Mouse (Mus musculus): ENCODE results near the gene Mipep. TPM values are rescaled to one million over a fixed set of nuclear protein-coding genes. Genes with fewer than 3 reads are reported as not detected.

Gene Mipep
- polyA plus RNA-seq, 1 experiment from 2014 or later: 9.8 TPM

GRCm38 (mm10) chr14:60906421-60907374, 122.3 kb downstream of the Mipep start:
- H3K9ac ChIP-seq (ENCODE audit: low read length): no peak overlapping the region
- no peak overlapping the region; the same call in 1 of the 2 replicates for H3K27ac ChIP-seq (replicated peaks)
- no peaks in the 10 kb centered on the region for H3K36me3 ChIP-seq (ENCODE audit: control insufficient read depth, insufficient read depth, low read length)
- no peaks in the 10 kb centered on the region for H3K27me3 ChIP-seq (ENCODE audit: control insufficient read depth, insufficient read depth, low read length)
- ATAC-seq (ENCODE audit: low FRiP score, low TSS enrichment) (no peak), DNase-seq (ENCODE audit: low spot score) (no peak)
- no peaks in the 10 kb centered on the region for H3K9me3 ChIP-seq (ENCODE audit: control insufficient read depth, low read length)
- 56% methylated on average over 10 of the region's 10 CpGs for WGBS
- H3K4me1 ChIP-seq (replicated peaks; ENCODE audit: control insufficient read depth, insufficient read depth): no peaks in the 10 kb centered on the region
- TF ChIP-seq EP300 (optimal IDR thresholded peaks at IDR 0.05): no peak
- TF ChIP-seq CTCF (IDR thresholded peaks at IDR 0.05; ENCODE audit: low read depth): no peak
- H3K4me3 ChIP-seq (ENCODE audit: low read depth, low read length): no peak overlapping the region
- H3K4me2 ChIP-seq (replicated peaks; ENCODE audit: low read depth): no peak overlapping the region

DNA sequence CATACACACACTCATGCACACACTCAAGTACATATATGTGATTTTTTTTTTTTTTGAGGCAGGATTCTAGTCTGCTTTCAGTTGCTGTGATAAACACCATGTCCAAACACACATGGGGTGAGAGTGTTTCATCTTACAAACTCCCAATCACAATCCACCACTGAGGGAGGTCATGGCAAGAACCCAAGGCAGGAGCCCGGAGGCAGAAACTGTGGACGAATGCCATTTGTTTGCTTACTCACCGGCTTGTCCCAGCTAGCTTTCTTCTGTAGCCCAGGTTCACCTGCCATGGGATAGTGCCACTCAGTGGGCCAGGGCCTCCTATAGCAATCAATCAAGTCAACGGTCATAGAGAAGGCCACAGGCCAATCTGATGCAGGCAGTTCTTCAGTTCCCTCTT, 125.0 kb downstream of the Mipep start:
- 65% methylated on average over 4 of the region's 4 CpGs for WGBS
- H3K27ac ChIP-seq (replicated peaks): no peak overlapping the region
- ATAC-seq (ENCODE audit: low FRiP score, low TSS enrichment) (no peak), DNase-seq (ENCODE audit: low spot score) (no peak)
- TF ChIP-seq EP300 (optimal IDR thresholded peaks at IDR 0.05) (no peak), CTCF (IDR thresholded peaks at IDR 0.05; ENCODE audit: low read depth) (no peak)
- no peaks in the 10 kb centered on the region for H3K4me1 ChIP-seq (replicated peaks; ENCODE audit: control insufficient read depth, insufficient read depth)
- no peak overlapping the region for H3K9ac ChIP-seq (ENCODE audit: low read length)
- H3K36me3 ChIP-seq (ENCODE audit: control insufficient read depth, insufficient read depth, low read length): no peaks in the 10 kb centered on the region
- H3K4me3 ChIP-seq (ENCODE audit: low read depth, low read length): no peak overlapping the region
- no peaks in the 10 kb centered on the region for H3K9me3 ChIP-seq (ENCODE audit: control insufficient read depth, low read length)
- H3K4me2 ChIP-seq (replicated peaks; ENCODE audit: low read depth): no peak overlapping the region
- no peaks in the 10 kb centered on the region for H3K27me3 ChIP-seq (ENCODE audit: control insufficient read depth, insufficient read depth, low read length)

- no peaks in the 10 kb centered on the region for H3K9me3 ChIP-seq (ENCODE audit: control insufficient read depth, low read length)
- H3K4me1 ChIP-seq (replicated peaks; ENCODE audit: control insufficient read depth, insufficient read depth): no peaks in the 10 kb centered on the region
- DNase-seq (ENCODE audit: low spot score) (no peak), ATAC-seq (ENCODE audit: low FRiP score, low TSS enrichment) (no peak)
- no peaks in the 10 kb centered on the region for H3K36me3 ChIP-seq (ENCODE audit: control insufficient read depth, insufficient read depth, low read length)
- no peak overlapping the region for H3K9ac ChIP-seq (ENCODE audit: low read length)
- H3K27me3 ChIP-seq (ENCODE audit: control insufficient read depth, insufficient read depth, low read length): no peaks in the 10 kb centered on the region
- H3K27ac ChIP-seq (replicated peaks): no peak overlapping the region
- 86% methylated on average over 12 of the region's 12 CpGs for WGBS
- H3K4me3 ChIP-seq (ENCODE audit: low read depth, low read length): no peak overlapping the region
- H3K4me2 ChIP-seq (replicated peaks; ENCODE audit: low read depth): no peak overlapping the region
- TF ChIP-seq EP300 (optimal IDR thresholded peaks at IDR 0.05) (no peak), CTCF (IDR thresholded peaks at IDR 0.05; ENCODE audit: low read depth) (no peak)
Measured at GRCm38 (mm10) chr14:60910506-60911444, 126.4 kb downstream of the Mipep start.

- no peak overlapping the region for H3K27ac ChIP-seq (replicated peaks)
- TF ChIP-seq EP300 (optimal IDR thresholded peaks at IDR 0.05): no peak
- TF ChIP-seq CTCF (IDR thresholded peaks at IDR 0.05; ENCODE audit: low read depth): no peak
- no peaks in the 10 kb centered on the region for H3K9me3 ChIP-seq (ENCODE audit: control insufficient read depth, low read length)
- ATAC-seq (ENCODE audit: low FRiP score, low TSS enrichment) (no peak), DNase-seq (ENCODE audit: low spot score) (no peak)
- H3K27me3 ChIP-seq (ENCODE audit: control insufficient read depth, insufficient read depth, low read length): no peaks in the 10 kb centered on the region
- no peak overlapping the region for H3K4me2 ChIP-seq (replicated peaks; ENCODE audit: low read depth)
- 15% methylated on average over 8 of the region's 8 CpGs for WGBS
- H3K9ac ChIP-seq (ENCODE audit: low read length): no peak overlapping the region
- H3K4me1 ChIP-seq (replicated peaks; ENCODE audit: control insufficient read depth, insufficient read depth): no peaks in the 10 kb centered on the region
- H3K36me3 ChIP-seq (ENCODE audit: control insufficient read depth, insufficient read depth, low read length): no peaks in the 10 kb centered on the region
- no peak overlapping the region for H3K4me3 ChIP-seq (ENCODE audit: low read depth, low read length)
Measured at GRCm38 (mm10) chr14:60912981-60913468, 128.7 kb downstream of the Mipep start.

DNA sequence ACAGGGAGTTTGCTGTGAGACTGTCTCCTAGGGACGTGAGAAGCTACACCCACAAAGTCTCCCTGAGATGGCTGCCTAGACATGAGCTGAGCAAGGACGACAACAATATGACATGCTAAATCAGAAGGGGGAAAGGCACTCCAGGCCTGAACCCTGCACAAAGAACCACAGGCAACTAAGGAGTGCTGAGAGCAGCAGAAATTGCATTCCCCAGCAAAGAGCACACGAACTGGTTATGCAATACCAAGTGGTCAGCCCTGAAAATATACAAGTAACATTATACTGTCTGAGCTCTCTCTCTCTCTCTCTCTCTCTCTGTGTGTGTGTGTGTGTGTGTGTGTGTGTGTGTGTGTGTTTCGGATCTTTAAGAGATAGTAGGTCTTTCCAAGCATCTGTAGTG, 132.3 kb downstream of the Mipep start:
- no peak overlapping the region for H3K4me3 ChIP-seq (ENCODE audit: low read depth, low read length)
- no peak overlapping the region for H3K9ac ChIP-seq (ENCODE audit: low read length)
- H3K9me3 ChIP-seq (ENCODE audit: control insufficient read depth, low read length): no peaks in the 10 kb centered on the region
- no peaks in the 10 kb centered on the region for H3K4me1 ChIP-seq (replicated peaks; ENCODE audit: control insufficient read depth, insufficient read depth)
- no peak for ATAC-seq (ENCODE audit: low FRiP score, low TSS enrichment)
- no peaks in the 10 kb centered on the region for H3K36me3 ChIP-seq (ENCODE audit: control insufficient read depth, insufficient read depth, low read length)
- 27% methylated on average over 4 of the region's 4 CpGs for WGBS
- no peak overlapping the region for H3K4me2 ChIP-seq (replicated peaks; ENCODE audit: low read depth)
- no peak for DNase-seq (ENCODE audit: low spot score)
- no peak overlapping the region for H3K27ac ChIP-seq (replicated peaks)
- H3K27me3 ChIP-seq (ENCODE audit: control insufficient read depth, insufficient read depth, low read length): no peaks in the 10 kb centered on the region
- TF ChIP-seq EP300 (optimal IDR thresholded peaks at IDR 0.05): no peak
- no peak for TF ChIP-seq CTCF (IDR thresholded peaks at IDR 0.05; ENCODE audit: low read depth)

All from stomach, postnatal 0 days (tissue).